Comparison of ENCODE assay signal across 8 mouse cellular contexts in genomic region chr19:8722559-8722906, GRCm38 (mm10). TPM values are rescaled to one million over a fixed set of nuclear protein-coding genes. Genes with fewer than 3 reads are reported as not detected.
DNase-seq lines count a peak whose midpoint lies in the region; ATAC-seq and TF ChIP-seq lines count a peak whose summit lies in the region.

No protein-coding gene starts in this region.

- peak overlapping the region; percentile 76 for H3K4me3 ChIP-seq in heart, embryonic 16.5 days (ENCODE audit: low read length)
- peak overlapping the region; percentile 51 to 83 for H3K4me3 ChIP-seq in MEL (ENCODE audit: control insufficient read depth in 1 of 2, insufficient read depth in 1 of 2, low read depth in 2 of 2, low read length in 2 of 2)
- peak overlapping the region; percentile 72 for H3K4me3 ChIP-seq in hindbrain, embryonic 10.5 days

- H3K79me2 ChIP-seq in MEL (ENCODE audit: control insufficient read depth, insufficient read depth, low read length, poor library complexity) = peaks cover 36% of the 10 kb centered on the region

- ATAC-seq in heart, embryonic 16.5 days (replicated peaks; ENCODE audit: extremely low read depth, insufficient read depth, low FRiP score) = no peak
- ATAC-seq in megakaryocyte-erythroid progenitor cell, adult 5-6 weeks (replicated peaks; ENCODE audit: low FRiP score, low TSS enrichment, poor library complexity, severe bottlenecking) = 0 out of 2 replicates have a peak, but pooled peaks have one; percentile 2

- WGBS in heart, embryonic 16.5 days = under 1% methylated on average over 5 of the region's 5 CpGs
- WGBS in hindbrain, embryonic 10.5 days = 3% methylated on average over 5 of the region's 5 CpGs

- H3K4me2 ChIP-seq in heart, embryonic 16.5 days (ENCODE audit: low read depth, low read length) = peak overlapping the region; percentile 74

- no peak for TF ChIP-seq EP300 in MEL (IDR thresholded peaks at IDR 0.05; ENCODE audit: low read depth in 1 of 2, low read length in 2 of 2)

- peak overlapping the region; percentile 94 for H3K27ac ChIP-seq in heart, embryonic 16.5 days (ENCODE audit: low read length)
- peak overlapping the region; percentile 94 for H3K27ac ChIP-seq in MEL (ENCODE audit: control insufficient read depth, low read depth, low read length)
- peak overlapping the region; percentile 93 for H3K27ac ChIP-seq in hindbrain, embryonic 10.5 days

- peaks cover 23% of the 10 kb centered on the region for H3K4me1 ChIP-seq in heart, embryonic 16.5 days (ENCODE audit: control insufficient read depth, insufficient read depth, low read length)
- H3K4me1 ChIP-seq in MEL (ENCODE audit: control insufficient read depth in 1 of 2, insufficient read depth in 2 of 2, low read length in 2 of 2) = peaks cover 0 to 7% of the 10 kb centered on the region in 2 experiments; a peak in 1 of 4 replicates
- H3K4me1 ChIP-seq in hindbrain, embryonic 10.5 days (replicated peaks) = peaks cover 26% of the 10 kb centered on the region

- TF ChIP-seq RAD21 in MEL (IDR thresholded peaks at IDR 0.05; ENCODE audit: low read depth, low read length) = no peak

- no peak for DNase-seq in heart, adult 8-10 months (ENCODE audit: low spot score)
- DNase-seq in MEL (ENCODE audit: low read depth, low spot score) = no peak
- DNase-seq in hindbrain, embryonic 10.5 days (ENCODE audit: low spot score) = no peak
- DNase-seq in urinary bladder, postnatal 25 days (ENCODE audit: low spot score) = no peak
- DNase-seq in layer of hippocampus, adult 9-10 months (ENCODE audit: low spot score) = no peak
- no peak for DNase-seq in spleen, postnatal 10 days (ENCODE audit: low spot score in 2 of 2)

- TF ChIP-seq CTCF in MEL (IDR thresholded peaks at IDR 0.05 in 2 of 3, conservative IDR thresholded peaks at IDR 0.05 in 1 of 3; ENCODE audit: control insufficient read depth in 1 of 3, insufficient read depth in 1 of 3, low read depth in 2 of 3, low read length in 3 of 3, poor library complexity in 1 of 3, severe bottlenecking in 1 of 3) = no peak

- H3K36me3 ChIP-seq in heart, embryonic 16.5 days (ENCODE audit: control insufficient read depth, insufficient read depth) = peaks cover 27% of the 10 kb centered on the region
- peaks cover 12 to 22% of the 10 kb centered on the region in 2 experiments for H3K36me3 ChIP-seq in MEL (ENCODE audit: control insufficient read depth in 1 of 2, insufficient read depth in 2 of 2, low read length in 2 of 2)
- peaks cover 32% of the 10 kb centered on the region for H3K36me3 ChIP-seq in hindbrain, embryonic 10.5 days

- H3K9ac ChIP-seq in heart, embryonic 16.5 days (ENCODE audit: low read length) = peak overlapping the region; percentile 87
- H3K9ac ChIP-seq in MEL (ENCODE audit: control insufficient read depth, low read depth, low read length, poor library complexity, severe bottlenecking) = peak overlapping the region; percentile 89

- no peaks in the 10 kb centered on the region for H3K9me3 ChIP-seq in heart, embryonic 16.5 days (replicated peaks; ENCODE audit: control insufficient read depth, low read length)
- no peaks in the 10 kb centered on the region for H3K9me3 ChIP-seq in MEL (replicated peaks; ENCODE audit: insufficient read depth, low read length)
- no peaks in the 10 kb centered on the region for H3K9me3 ChIP-seq in hindbrain, embryonic 10.5 days

- H3K27me3 ChIP-seq in heart, embryonic 16.5 days (ENCODE audit: control insufficient read depth, insufficient read depth, low read length) = no peaks in the 10 kb centered on the region
- no peaks in the 10 kb centered on the region for H3K27me3 ChIP-seq in MEL (ENCODE audit: control insufficient read depth in 1 of 2, insufficient read depth in 2 of 2, low read length in 2 of 2)
- no peaks in the 10 kb centered on the region for H3K27me3 ChIP-seq in hindbrain, embryonic 10.5 days (ENCODE audit: insufficient read depth, poor library complexity, severe bottlenecking)

- TF ChIP-seq POLR2A in MEL (IDR thresholded peaks at IDR 0.05; ENCODE audit: control insufficient read depth in 1 of 2, insufficient read depth in 1 of 2, low read depth in 1 of 2, low read length in 2 of 2, poor library complexity in 1 of 2) = no peak

TF ChIP-seq in MEL, 35 proteins besides CTCF, POLR2A, EP300 and RAD21 (continues in another document):
- no peak for TF ChIP-seq ZC3H11A (IDR thresholded peaks at IDR 0.05; ENCODE audit: low read depth, low read length)
- TF ChIP-seq ETS1 (IDR thresholded peaks at IDR 0.05; ENCODE audit: low read depth, low read length) = 0 out of 2 replicates have a peak, but pooled peaks have one; percentile 25
- no peak for TF ChIP-seq USF1 (IDR thresholded peaks at IDR 0.05; ENCODE audit: low read depth, low read length)
- no peak for TF ChIP-seq BHLHE40 (IDR thresholded peaks at IDR 0.05; ENCODE audit: borderline replicate concordance, low read depth, low read length)
- no peak for TF ChIP-seq MEF2A (IDR thresholded peaks at IDR 0.05; ENCODE audit: extremely low read depth, insufficient replicate concordance, low read depth, low read length, poor library complexity, severe bottlenecking)
- TF ChIP-seq MAX (IDR thresholded peaks at IDR 0.05; ENCODE audit: low read length) = peak; percentile 49; the same call in 1 of the 2 replicates
- no peak for TF ChIP-seq POLR2AphosphoS5 (IDR thresholded peaks at IDR 0.05; ENCODE audit: borderline replicate concordance, low read depth, low read length)
- no peak for TF ChIP-seq MYB (IDR thresholded peaks at IDR 0.05; ENCODE audit: low read depth, low read length)
- TF ChIP-seq SMC3 (IDR thresholded peaks at IDR 0.05; ENCODE audit: low read depth, low read length) = no peak
- no peak for TF ChIP-seq JUND (IDR thresholded peaks at IDR 0.05; ENCODE audit: low read depth, low read length)
- TF ChIP-seq TCF12 (IDR thresholded peaks at IDR 0.05; ENCODE audit: low read depth, low read length) = no peak
- TF ChIP-seq POLR2AphosphoS2 (IDR thresholded peaks at IDR 0.05; ENCODE audit: low read length) = no peak
- no peak for TF ChIP-seq GATA1 (IDR thresholded peaks at IDR 0.05; ENCODE audit: low read depth, low read length)
- TF ChIP-seq ZKSCAN1 (IDR thresholded peaks at IDR 0.05; ENCODE audit: low read depth, low read length) = no peak
- TF ChIP-seq NRF1 (IDR thresholded peaks at IDR 0.05; ENCODE audit: insufficient read depth, low read depth, low read length, poor library complexity, severe bottlenecking) = no peak

RNA-seq across cellular contexts. Expression of gene Slc3a2, which starts 0.6 kb away (rescaled TPM):
- 66.4 and 68.8 TPM in 2 replicates for polyA plus RNA-seq in heart, embryonic 16.5 days (2015; fragmentation: Nextera tagmentation; extraction: Ambion mirVana)
- total RNA-seq in heart, adult 8-10 months (2022) = 10 to 100 TPM; 39.5 to 43.6 (median 41.9) TPM
- 164 and 253 TPM in 2 replicates for total RNA-seq in MEL (2012; rRNA removed)
- 100 to 1,000 TPM; 428 to 670 TPM for polyA plus RNA-seq in MEL (2012; ENCODE audit: insufficient read depth in 1 of 2, insufficient read length in 2 of 2, low read depth in 1 of 2, low replicate concordance in 2 of 2, missing spikeins in 1 of 2)
- 128 and 146 TPM in 2 replicates for polyA plus RNA-seq in hindbrain, embryonic 10.5 days (2016; fragmentation: Nextera tagmentation; extraction: Ambion mirVana)
- total RNA-seq in megakaryocyte-erythroid progenitor cell, adult 5-6 weeks (2014; fragmentation: Nextera tagmentation) = 67.5 and 74.7 TPM in 2 replicates
- total RNA-seq in megakaryocyte-erythroid progenitor cell, adult 5-6 weeks (2017) = 70.1 and 93.9 TPM in 2 replicates

RNA-seq across cellular contexts. Expression of gene Wdr74, which starts 13.1 kb away (rescaled TPM):
- polyA plus RNA-seq in heart, embryonic 16.5 days (2015; fragmentation: Nextera tagmentation; extraction: Ambion mirVana) = 53.5 and 54.9 TPM in 2 replicates
- total RNA-seq in heart, adult 8-10 months (2022) = 10 to 100 TPM; 16.1 to 19.6 (median 17.5) TPM
- 158 and 208 TPM in 2 replicates for total RNA-seq in MEL (2012; rRNA removed)
- 100 to 1,000 TPM; 208 to 803 TPM for polyA plus RNA-seq in MEL (2012; ENCODE audit: insufficient read depth in 1 of 2, insufficient read length in 2 of 2, low read depth in 1 of 2, low replicate concordance in 2 of 2, missing spikeins in 1 of 2)
- polyA plus RNA-seq in hindbrain, embryonic 10.5 days (2016; fragmentation: Nextera tagmentation; extraction: Ambion mirVana) = 112 and 115 TPM in 2 replicates
- total RNA-seq in megakaryocyte-erythroid progenitor cell, adult 5-6 weeks (2014; fragmentation: Nextera tagmentation) = 193 and 207 TPM in 2 replicates
- total RNA-seq in megakaryocyte-erythroid progenitor cell, adult 5-6 weeks (2017) = 142 TPM in 2 replicates

RNA-seq across cellular contexts. Expression of gene 1700092M07Rik, which starts 18.0 kb away (rescaled TPM):
- 0.63 and 0.74 TPM in 2 replicates for polyA plus RNA-seq in heart, embryonic 16.5 days (2015; fragmentation: Nextera tagmentation; extraction: Ambion mirVana)
- not detected for total RNA-seq in heart, adult 8-10 months (2022)
- total RNA-seq in MEL (2012; rRNA removed) = 3.0 and 3.3 TPM in 2 replicates
- polyA plus RNA-seq in MEL (2012; ENCODE audit: insufficient read depth in 1 of 2, insufficient read length in 2 of 2, low read depth in 1 of 2, low replicate concordance in 2 of 2, missing spikeins in 1 of 2) = 1 to 10 TPM in 1 of 2 experiments, not detected in 1; 4.3 TPM
- 2.8 and 2.9 TPM in 2 replicates for polyA plus RNA-seq in hindbrain, embryonic 10.5 days (2016; fragmentation: Nextera tagmentation; extraction: Ambion mirVana)
- 2.0 TPM in 1 of 2 replicates, not detected in the other for total RNA-seq in megakaryocyte-erythroid progenitor cell, adult 5-6 weeks (2014; fragmentation: Nextera tagmentation)
- total RNA-seq in megakaryocyte-erythroid progenitor cell, adult 5-6 weeks (2017) = 3.8 and 6.5 TPM in 2 replicates

RNA-seq across cellular contexts. Expression of gene Stx5a, which starts 18.7 kb away (rescaled TPM):
- 91.5 and 91.7 TPM in 2 replicates for polyA plus RNA-seq in heart, embryonic 16.5 days (2015; fragmentation: Nextera tagmentation; extraction: Ambion mirVana)
- total RNA-seq in heart, adult 8-10 months (2022) = 10 to 100 TPM; 20.9 to 27.3 (median 25.4) TPM
- total RNA-seq in MEL (2012; rRNA removed) = 27.5 and 28.7 TPM in 2 replicates
- polyA plus RNA-seq in MEL (2012; ENCODE audit: insufficient read depth in 1 of 2, insufficient read length in 2 of 2, low read depth in 1 of 2, low replicate concordance in 2 of 2, missing spikeins in 1 of 2) = 10 to 100 TPM in 1 of 2 experiments, not detected in 1; 50.0 TPM
- 95.6 and 106 TPM in 2 replicates for polyA plus RNA-seq in hindbrain, embryonic 10.5 days (2016; fragmentation: Nextera tagmentation; extraction: Ambion mirVana)
- 74.7 and 80.4 TPM in 2 replicates for total RNA-seq in megakaryocyte-erythroid progenitor cell, adult 5-6 weeks (2014; fragmentation: Nextera tagmentation)
- total RNA-seq in megakaryocyte-erythroid progenitor cell, adult 5-6 weeks (2017) = 35.5 and 43.5 TPM in 2 replicates

RNA-seq across cellular contexts. Expression of gene Nxf1, which starts 34.3 kb away (rescaled TPM):
- 134 and 145 TPM in 2 replicates for polyA plus RNA-seq in heart, embryonic 16.5 days (2015; fragmentation: Nextera tagmentation; extraction: Ambion mirVana)
- total RNA-seq in heart, adult 8-10 months (2022) = 10 to 100 TPM; 30.3 to 42.0 (median 33.7) TPM
- 107 and 122 TPM in 2 replicates for total RNA-seq in MEL (2012; rRNA removed)
- polyA plus RNA-seq in MEL (2012; ENCODE audit: insufficient read depth in 1 of 2, insufficient read length in 2 of 2, low read depth in 1 of 2, low replicate concordance in 2 of 2, missing spikeins in 1 of 2) = 100 to 1,000 TPM; 231 to 296 TPM
- 233 and 249 TPM in 2 replicates for polyA plus RNA-seq in hindbrain, embryonic 10.5 days (2016; fragmentation: Nextera tagmentation; extraction: Ambion mirVana)
- 365 and 530 TPM in 2 replicates for total RNA-seq in megakaryocyte-erythroid progenitor cell, adult 5-6 weeks (2014; fragmentation: Nextera tagmentation)
- total RNA-seq in megakaryocyte-erythroid progenitor cell, adult 5-6 weeks (2017) = 100 and 161 TPM in 2 replicates
